ENCODE assay signal across 8 mouse cellular contexts in genomic region chr5:134675956-134676759, GRCm38 (mm10). TPM values are rescaled to one million over a fixed set of nuclear protein-coding genes. Genes with fewer than 3 reads are reported as not detected.
A peak's percentile ranks its signal among the peaks of the same experiment; 100 is the strongest.
DNase-seq lines count a peak whose midpoint lies in the region; ATAC-seq and TF ChIP-seq lines count a peak whose summit lies in the region.

No protein-coding gene starts in this region.

- H3K4me3 ChIP-seq in cerebellum, adult 2 months (replicated peaks; ENCODE audit: insufficient read depth, low read depth, low read length) = peak overlapping the region; percentile 31
- peak overlapping the region; percentile 43 for H3K4me3 ChIP-seq in heart, adult 2 months
- peak overlapping the region; percentile 12 for H3K4me3 ChIP-seq in limb, embryonic 11.5 days (ENCODE audit: low read depth, low read length)
- H3K4me3 ChIP-seq in midbrain, embryonic 11.5 days (ENCODE audit: low read depth, low read length) = peak overlapping the region; percentile 26

- H3K4me1 ChIP-seq in cerebellum, adult 2 months (ENCODE audit: control insufficient read depth, insufficient read depth, low read length) = no peaks in the 10 kb centered on the region
- peaks cover 16% of the 10 kb centered on the region for H3K4me1 ChIP-seq in heart, adult 2 months (ENCODE audit: control insufficient read depth, insufficient read depth, low read length)
- H3K4me1 ChIP-seq in limb, embryonic 11.5 days (ENCODE audit: control insufficient read depth, insufficient read depth, low read length) = peaks cover 16% of the 10 kb centered on the region
- H3K4me1 ChIP-seq in midbrain, embryonic 11.5 days (ENCODE audit: control insufficient read depth, insufficient read depth, low read length) = peaks cover 25% of the 10 kb centered on the region

- TF ChIP-seq EP300 in heart, adult 2 months (IDR thresholded peaks at IDR 0.05; ENCODE audit: insufficient read depth, low read depth, low read length) = peak; percentile 82; the same call in 1 of the 2 replicates

- no peaks in the 10 kb centered on the region for H3K36me3 ChIP-seq in heart, adult 2 months (ENCODE audit: control insufficient read depth, insufficient read depth, low read length)
- no peaks in the 10 kb centered on the region for H3K36me3 ChIP-seq in limb, embryonic 11.5 days (ENCODE audit: control insufficient read depth, insufficient read depth, low read length)
- 0 out of 2 replicates have a peak, but pooled peaks cover 3% of the 10 kb centered on the region for H3K36me3 ChIP-seq in midbrain, embryonic 11.5 days (ENCODE audit: control insufficient read depth, insufficient read depth, low read length)

- H3K9ac ChIP-seq in heart, adult 2 months (ENCODE audit: low read depth, low read length) = peak overlapping the region; percentile 32
- H3K9ac ChIP-seq in limb, embryonic 11.5 days (ENCODE audit: low read length) = peak overlapping the region; percentile 30
- H3K9ac ChIP-seq in midbrain, embryonic 11.5 days (ENCODE audit: low read length) = peak overlapping the region; percentile 73

- DNase-seq in cerebellum, adult 2 months = peak; percentile 54 to 58
- no peak for DNase-seq in cerebellum, adult 11 months
- peak; percentile 67 for DNase-seq in embryo, embryonic 11.5 days (ENCODE audit: low read depth, low spot score)
- peak; percentile 85 to 89 for DNase-seq in heart, adult 2 months
- peak; percentile 77 for DNase-seq in kidney, adult 11 months
- DNase-seq in limb, embryonic 11.5 days (ENCODE audit: low spot score) = peak; percentile 73
- peak; percentile 97 for DNase-seq in midbrain, embryonic 11.5 days (ENCODE audit: low spot score, missing footprints)
- peak; percentile 30 to 34 for DNase-seq in right cerebral cortex, postnatal 36 days (ENCODE audit: low spot score in 2 of 2)

- no peaks in the 10 kb centered on the region for H3K27me3 ChIP-seq in cerebellum, adult 2 months (ENCODE audit: control insufficient read depth, insufficient read depth, low read length)
- no peaks in the 10 kb centered on the region for H3K27me3 ChIP-seq in heart, adult 2 months (ENCODE audit: control insufficient read depth, insufficient read depth, low read length)
- H3K27me3 ChIP-seq in limb, embryonic 11.5 days (ENCODE audit: control insufficient read depth, insufficient read depth, low read length) = no peaks in the 10 kb centered on the region
- H3K27me3 ChIP-seq in midbrain, embryonic 11.5 days (ENCODE audit: control insufficient read depth, insufficient read depth, low read length) = no peaks in the 10 kb centered on the region

- no peak overlapping the region; the same call in 1 of the 2 replicates for H3K27ac ChIP-seq in cerebellum, adult 2 months (ENCODE audit: insufficient read depth, low read length)
- peak overlapping the region; percentile 73 for H3K27ac ChIP-seq in heart, adult 2 months
- H3K27ac ChIP-seq in limb, embryonic 11.5 days (replicated peaks; ENCODE audit: low read depth, low read length) = no peak overlapping the region
- peak overlapping the region; percentile 90 for H3K27ac ChIP-seq in midbrain, embryonic 11.5 days (ENCODE audit: low read depth, low read length)

- intact Hi-C loops in heart, adult 2 months (cut with DNase I) = no loop called here

- H3K4me2 ChIP-seq in limb, embryonic 11.5 days (ENCODE audit: low read depth, severe bottlenecking) = peak overlapping the region; percentile 54
- H3K4me2 ChIP-seq in midbrain, embryonic 11.5 days = peak overlapping the region; percentile 51

- no peaks in the 10 kb centered on the region for H3K79me2 ChIP-seq in heart, adult 2 months (replicated peaks; ENCODE audit: control insufficient read depth, insufficient read depth, low read length)

- no peak for TF ChIP-seq CTCF in cerebellum, adult 2 months (IDR thresholded peaks at IDR 0.05; ENCODE audit: borderline replicate concordance, insufficient read depth, low read depth, low read length)
- TF ChIP-seq CTCF in heart, adult 2 months (IDR thresholded peaks at IDR 0.05) = 0 out of 2 replicates have a peak, but pooled peaks have one; percentile 10

- no peaks in the 10 kb centered on the region for H3K9me3 ChIP-seq in limb, embryonic 11.5 days (ENCODE audit: control insufficient read depth, low read length)
- H3K9me3 ChIP-seq in midbrain, embryonic 11.5 days (ENCODE audit: control insufficient read depth, low read length) = no peaks in the 10 kb centered on the region

- no peak for TF ChIP-seq POLR2A in cerebellum, adult 2 months (IDR thresholded peaks at IDR 0.05; ENCODE audit: borderline replicate concordance, insufficient read depth, low read length)
- 0 out of 2 replicates have a peak, but pooled peaks have one; percentile 19 for TF ChIP-seq POLR2A in heart, adult 2 months (IDR thresholded peaks at IDR 0.05; ENCODE audit: insufficient read depth, low read depth, low read length)

- WGBS in cerebellum, adult 2 months = 30% methylated on average over 14 of the region's 14 CpGs
- 8% methylated on average over 14 of the region's 14 CpGs for WGBS in heart, adult 2 months
- 6% methylated on average over 14 of the region's 14 CpGs for WGBS in limb, embryonic 11.5 days
- 1% methylated on average over 14 of the region's 14 CpGs for WGBS in midbrain, embryonic 11.5 days

- ATAC-seq in limb, embryonic 11.5 days (ENCODE audit: insufficient number of reproducible peaks, low FRiP score, low TSS enrichment, low read depth) = peak; percentile 70
- peak; percentile 95 for ATAC-seq in midbrain, embryonic 11.5 days (ENCODE audit: low FRiP score)

RNA-seq across cellular contexts. Expression of gene Limk1, which starts 12.2 kb away (rescaled TPM):
- 78.7 and 99.2 TPM in 2 replicates for polyA plus RNA-seq in cerebellum, adult 2 months (2012; rRNA removed)
- total RNA-seq in heart, adult 2 months (2021) = 1 to 10 TPM; 4.0 to 5.0 TPM
- 7.3 and 8.1 TPM in 2 replicates for polyA plus RNA-seq in heart, adult 2 months (2012; rRNA removed)
- 5.4 and 5.6 TPM in 2 replicates for polyA plus RNA-seq in limb, embryonic 11.5 days (2014; fragmentation: Nextera tagmentation; extraction: Ambion mirVana)
- polyA plus RNA-seq in midbrain, embryonic 11.5 days (2014; fragmentation: Nextera tagmentation; extraction: Ambion mirVana) = 8.4 and 9.1 TPM in 2 replicates

RNA-seq across cellular contexts. Expression of gene Eif4h, which starts 36.9 kb away (rescaled TPM):
- 371 and 379 TPM in 2 replicates for polyA plus RNA-seq in cerebellum, adult 2 months (2012; rRNA removed)
- total RNA-seq in heart, adult 2 months (2021) = 100 to 1,000 TPM; 126 to 137 TPM
- 131 and 179 TPM in 2 replicates for polyA plus RNA-seq in heart, adult 2 months (2012; rRNA removed)
- polyA plus RNA-seq in limb, embryonic 11.5 days (2014; fragmentation: Nextera tagmentation; extraction: Ambion mirVana) = 551 and 553 TPM in 2 replicates
- 421 and 442 TPM in 2 replicates for polyA plus RNA-seq in midbrain, embryonic 11.5 days (2014; fragmentation: Nextera tagmentation; extraction: Ambion mirVana)

Comparison
In these comparisons a context has a peak if more than half of its experiments do, and no peak if none do; other contexts are left out.
1. H3K27ac ChIP-seq: peak in heart, adult 2 months (single experiment) and midbrain, embryonic 11.5 days (single experiment); none in cerebellum, adult 2 months (single experiment) and limb, embryonic 11.5 days (single experiment).
2. Peak in every context shown above with its lines, with median percentiles within 50 percentile points of each other: H3K4me3 ChIP-seq and H3K9ac ChIP-seq.